Mouse (Mus musculus) neutrophil, adult 83 days (primary cell): Measurements from ENCODE around the gene Rnf225. TPM values are rescaled to one million over a fixed set of nuclear protein-coding genes. Genes with fewer than 3 reads are reported as not detected.

Experiments used
- total RNA-seq, 2 experiments: library from RNA; stranded (reverse); gene quantifications; one replicate each; pipeline ENCODE4 v1.2.4; 2023

Rnf225 gene
- total RNA-seq, result under 1 TPM; 0.33 to 0.40 TPM

GRCm38 (mm10) chr7:12927191-12927680 lies at the start of gene Rnf225:
Gene Rnf225 (plus strand): TSS chr7:12927416.

GRCm38 (mm10) chr7:12880911-12881660 lies 46.1 kb upstream of the Rnf225 start, which contains the start of gene Zfp128:
Gene Zfp128 (plus strand): TSS chr7:12881177.

GRCm38 (mm10) chr7:12897655-12898410 lies 29.4 kb upstream of the Rnf225 start, which contains the start of gene Zscan22:
Gene Zscan22 (plus strand): TSS chr7:12897815.

GRCm38 (mm10) chr7:12921705-12922465 lies 5.3 kb upstream of the Rnf225 start, which contains the start of gene Rps5:
Gene Rps5 (plus strand): TSS chr7:12922290.

GRCm38 (mm10) chr7:12965678-12966091 lies 38.5 kb downstream of the Rnf225 start, which contains the start of gene Zfp324:
Gene Zfp324 (plus strand): TSS chr7:12965838.

GRCm38 (mm10) chr7:12977682-12978389 lies 50.6 kb downstream of the Rnf225 start, which contains the start of gene Zfp446:
Gene Zfp446 (plus strand): TSS chr7:12977848.

Other genes starting within 250 kb of the Rnf225 start
- gene Vmn2r55, start 242.4 kb upstream of the Rnf225 start, total RNA-seq, result not detected
- not detected for gene Vmn2r56, start 192.4 kb upstream of the Rnf225 start, total RNA-seq
- 1 to 10 TPM; 1.3 to 2.1 TPM for gene Zscan18, start 123.8 kb upstream of the Rnf225 start, total RNA-seq
- gene Zfp329, start 108.6 kb upstream of the Rnf225 start, total RNA-seq, result 1 to 10 TPM; 3.9 to 4.4 TPM
- 10 to 100 TPM; 23.4 to 24.6 TPM for gene Zfp110, start 92.7 kb upstream of the Rnf225 start, total RNA-seq
- gene Zfp128, start 46.2 kb upstream of the Rnf225 start, total RNA-seq, result 1 to 10 TPM; 1.2 to 1.4 TPM
- gene Zscan22, start 29.6 kb upstream of the Rnf225 start, total RNA-seq, result 1 to 10 TPM; 5.5 to 6.7 TPM
- gene Rps5, start 5.1 kb upstream of the Rnf225 start, total RNA-seq, result 100 to 1,000 TPM; 779 to 842 TPM
- 1 to 10 TPM; 2.4 to 3.3 TPM for gene Zfp324, start 38.4 kb downstream of the Rnf225 start, total RNA-seq
- 1 to 10 TPM; 3.0 to 4.6 TPM for gene Zfp446, start 50.4 kb downstream of the Rnf225 start, total RNA-seq
- not detected for gene Slc27a5, start 70.8 kb downstream of the Rnf225 start, total RNA-seq
- gene Trim28, start 71.7 kb downstream of the Rnf225 start, total RNA-seq, result 100 to 1,000 TPM; 166 to 184 TPM
- 10 to 100 TPM; 14.6 to 15.6 TPM for gene Zbtb45, start 82.6 kb downstream of the Rnf225 start, total RNA-seq
- 100 to 1,000 TPM; 146 to 163 TPM for gene Chmp2a, start 107.4 kb downstream of the Rnf225 start, total RNA-seq
- 10 to 100 TPM; 86.2 to 93.4 TPM for gene Ube2m, start 110.9 kb downstream of the Rnf225 start, total RNA-seq
- 1 to 10 TPM in 1 of 2 experiments, under 1 TPM in 1; 0.46 to 1.4 TPM for gene Mzf1, start 127.3 kb downstream of the Rnf225 start, total RNA-seq
- gene Vmn1r85, start 167.8 kb downstream of the Rnf225 start, total RNA-seq, result not detected
- not detected for gene Vmn1r86, start 192.5 kb downstream of the Rnf225 start, total RNA-seq
- gene Vmn1r87, start 212.7 kb downstream of the Rnf225 start, total RNA-seq, result not detected
- gene Vmn1r88, start 232.2 kb downstream of the Rnf225 start, total RNA-seq, result under 1 TPM; 0.07 to 0.11 TPM